Mouse (Mus musculus) forebrain, embryonic 11.5 days (tissue): ENCODE measurements at regions not wholly inside any gene's neighbourhood (a gene's known extent, or its start where the extent isn't known, plus 50 kb on each side); places are given as distances from the start of the nearest gene placed in this dataset.

Experiments used
- ATAC-seq: fragments of 200-750 bp; cut with Nextera tagmentation; replicated peaks from 2 replicates; pipeline ENCODE4 v1.8.0; 2017; ENCODE audit warnings: moderate TSS enrichment; ENCODE audit not compliant: low FRiP score
- DNase-seq: peaks from one replicate; pipeline ENCODE4 v3.0.0-alpha.2; 2017; ENCODE audit warnings: low spot score
- H3K27ac ChIP-seq: fragments of 300-500 bp; sonication (generic); 2 replicates; pipeline ENCODE4 v1.5.1; 2014; ENCODE audit warnings: low read depth, low read length
- H3K27me3 ChIP-seq: fragments of 300-500 bp; sonication (generic); 2 replicates; pipeline ENCODE4 v1.6.1; 2014; ENCODE audit warnings: mild to moderate bottlenecking, low read length, mixed read lengths; ENCODE audit not compliant: control insufficient read depth, insufficient read depth
- H3K36me3 ChIP-seq: fragments of 300-500 bp; sonication (generic); 2 replicates; pipeline ENCODE4 v1.6.1; 2014; ENCODE audit warnings: mild to moderate bottlenecking, low read length, moderate library complexity, mixed read lengths; ENCODE audit not compliant: control insufficient read depth, insufficient read depth
- H3K4me1 ChIP-seq: fragments of 300-500 bp; sonication (generic); replicated peaks from 2 replicates; pipeline ENCODE4 v1.6.1; 2014; ENCODE audit warnings: low read length, mixed read lengths; ENCODE audit not compliant: control insufficient read depth, insufficient read depth
- H3K4me2 ChIP-seq: fragments of 300-500 bp; sonication (generic); 2 replicates; pipeline ENCODE4 v1.6.1; 2014; ENCODE audit warnings: low read depth, mild to moderate bottlenecking, low read length, moderate library complexity, mixed read lengths; ENCODE audit not compliant: severe bottlenecking
- H3K4me3 ChIP-seq: fragments of 300-500 bp; sonication (generic); 2 replicates; pipeline ENCODE4 v1.5.1; 2014; ENCODE audit warnings: low read depth, low read length
- H3K9ac ChIP-seq: fragments of 300-500 bp; sonication (generic); 2 replicates; pipeline ENCODE4 v1.6.1; 2014; ENCODE audit warnings: low read length
- H3K9me3 ChIP-seq: fragments of 300-500 bp; sonication (generic); 2 replicates; pipeline ENCODE4 v1.6.1; 2016; ENCODE audit warnings: low read length, mixed read lengths; ENCODE audit not compliant: control insufficient read depth
- WGBS: fragments of 180-500 bp; shearing (Covaris S2); extraction: QIAGEN DNeasy Blood & Tissue Kit; methylation state at CpG from one replicate; pipeline ENCODE4 v1.1.7; 2014; 5-methylcytosine and 5-hydroxymethylcytosine counted together

DNA sequence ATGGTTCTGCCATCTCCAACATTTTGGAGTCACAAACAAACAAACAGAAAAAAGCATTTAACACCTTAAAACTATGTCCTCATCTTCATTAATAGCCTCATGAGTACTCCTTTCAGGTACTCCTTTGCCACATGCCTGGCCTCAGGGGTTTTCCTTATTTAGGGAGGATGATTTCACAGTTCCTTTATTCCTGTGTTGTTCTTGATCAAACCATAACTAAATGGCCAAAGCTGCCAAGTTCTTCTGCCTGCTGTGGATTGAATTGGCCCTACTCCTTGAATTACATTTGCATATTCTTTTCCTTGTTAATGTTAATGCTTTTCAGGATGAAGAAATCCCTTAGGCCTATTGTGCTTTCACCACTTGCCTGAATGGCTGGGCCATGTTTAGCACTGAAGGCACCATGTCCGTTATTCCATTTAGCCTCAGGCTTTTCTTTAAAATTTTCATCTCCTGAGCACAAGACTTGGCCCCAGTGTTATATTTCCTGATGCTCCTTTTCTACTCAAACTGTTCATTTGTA lies 1787.4 kb downstream of the Hace1 start:
- Histone ChIP-seq H3K4me1 (no peaks in the 10 kb centered on the region), H3K4me2 (no peak overlapping the region), H3K36me3 (no peaks in the 10 kb centered on the region), H3K27ac (no peak overlapping the region), H3K9ac (no peak overlapping the region), H3K9me3 (no peaks in the 10 kb centered on the region), H3K27me3 (no peaks in the 10 kb centered on the region), H3K4me3 (no peak overlapping the region)
- WGBS: 17% methylated on average over 1 of the region's 1 CpGs
- ATAC-seq (peak; percentile 74; the same call in 1 of the 2 replicates), DNase-seq (no peak)

GRCm38 (mm10) chr10:47366804-47367203 lies 1789.2 kb downstream of the Hace1 start:
- Histone ChIP-seq H3K4me2 (no peak overlapping the region), H3K4me3 (no peak overlapping the region)

GRCm38 (mm10) chr10:47403492-47403891 lies 1825.9 kb downstream of the Hace1 start:
- no peaks in the 10 kb centered on the region for H3K9me3 ChIP-seq
- H3K4me1 ChIP-seq: no peaks in the 10 kb centered on the region
- WGBS: 86% methylated on average over 1 of the region's 1 CpGs
- no peak overlapping the region for H3K4me2 ChIP-seq
- no peak overlapping the region for H3K9ac ChIP-seq
- ATAC-seq: no peak
- no peak overlapping the region for H3K4me3 ChIP-seq
- DNase-seq: no peak
- H3K36me3 ChIP-seq: no peaks in the 10 kb centered on the region
- H3K27ac ChIP-seq: no peak overlapping the region
- no peaks in the 10 kb centered on the region for H3K27me3 ChIP-seq

More at GRCm38 (mm10) chr10:47366804-47367203, 1789.2 kb downstream of the Hace1 start:
- DNase-seq: no peak
- Histone ChIP-seq H3K9me3 (no peaks in the 10 kb centered on the region), H3K36me3 (no peaks in the 10 kb centered on the region), H3K27ac (no peak overlapping the region), H3K27me3 (no peaks in the 10 kb centered on the region), H3K9ac (no peak overlapping the region), H3K4me1 (no peaks in the 10 kb centered on the region)
- 52% methylated on average over 2 of the region's 2 CpGs for WGBS
- ATAC-seq: no peak

DNA sequence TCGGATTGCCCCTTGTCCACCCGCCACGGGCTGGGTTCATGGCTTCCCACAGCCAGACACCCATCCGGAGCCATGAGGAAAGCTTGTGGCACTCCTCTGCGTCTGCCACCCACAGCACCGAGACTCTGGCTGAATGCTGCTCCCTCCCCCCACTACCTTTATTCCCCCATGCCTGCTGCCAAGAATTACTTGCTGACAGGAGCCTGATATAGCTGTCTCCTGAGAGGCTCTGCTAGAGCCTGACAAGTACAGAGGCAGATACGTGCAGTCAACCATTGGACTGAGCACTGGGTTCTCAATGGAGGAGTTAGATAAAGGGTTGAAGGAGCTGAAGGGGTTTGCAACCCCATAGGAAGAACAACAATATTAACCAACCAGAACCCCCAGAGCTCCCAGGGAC lies 1848.9 kb downstream of the Hace1 start:
- WGBS: 74% methylated on average over 7 of the region's 7 CpGs
- no peaks in the 10 kb centered on the region for H3K27me3 ChIP-seq
- H3K4me3 ChIP-seq: no peak overlapping the region
- H3K4me1 ChIP-seq: no peaks in the 10 kb centered on the region
- no peak overlapping the region for H3K9ac ChIP-seq
- H3K27ac ChIP-seq: no peak overlapping the region
- H3K9me3 ChIP-seq: no peaks in the 10 kb centered on the region
- DNase-seq: no peak
- ATAC-seq: no peak
- H3K4me2 ChIP-seq: no peak overlapping the region
- H3K36me3 ChIP-seq: no peaks in the 10 kb centered on the region
